Mouse (Mus musculus): ENCODE data around the gene Dclre1a.
"Not testable (repeated sequence)": the region's sequence is repeated elsewhere in the genome, so short reads cannot be mapped to it uniquely, and the experiment has no call there.

The Dclre1a gene

GRCm38 (mm10) chr19:56548230-56549032 is 409 bp upstream of the Dclre1a start, which contains the start of gene Nhlrc2:
Nhlrc2 (plus strand) TSS chr19:56548261.
- peak; percentile 93 for DNase-seq (ENCODE audit: low spot score)

GRCm38 (mm10) chr19:56546031-56546430 is 2.0 kb downstream of the Dclre1a start:
- no peak for DNase-seq (ENCODE audit: low spot score)

GRCm38 (mm10) chr19:56544681-56545388 is 3.2 kb downstream of the Dclre1a start:
- DNase-seq (ENCODE audit: low spot score), result no peak

GRCm38 (mm10) chr19:56543320-56543719 is 4.7 kb downstream of the Dclre1a start:
- no peak for DNase-seq (ENCODE audit: low spot score)

- no peak for DNase-seq (ENCODE audit: low spot score)
Measured at GRCm38 (mm10) chr19:56535765-56536164, 12.3 kb downstream of the Dclre1a start.

- peak; percentile 82 for DNase-seq (ENCODE audit: low spot score)
Measured at GRCm38 (mm10) chr19:56535064-56535463, 13.0 kb downstream of the Dclre1a start.

- DNase-seq (ENCODE audit: low spot score), result no peak
Measured at GRCm38 (mm10) chr19:56534337-56534736, 13.7 kb downstream of the Dclre1a start.

- no peak for DNase-seq (ENCODE audit: low spot score)
Measured at GRCm38 (mm10) chr19:56533291-56534071, 14.5 kb downstream of the Dclre1a start.

GRCm38 (mm10) chr19:56531251-56531650 is 16.8 kb downstream of the Dclre1a start:
- no peak for DNase-seq (ENCODE audit: low spot score)

- not testable (repeated sequence) for DNase-seq (ENCODE audit: low spot score)
Measured at GRCm38 (mm10) chr19:56530529-56530928, 17.5 kb downstream of the Dclre1a start.

GRCm38 (mm10) chr19:56519408-56519807 is 28.6 kb downstream of the Dclre1a start:
- not testable (repeated sequence) for DNase-seq (ENCODE audit: low spot score)

GRCm38 (mm10) chr19:56513527-56513926 is 34.5 kb downstream of the Dclre1a start:
- not testable (repeated sequence) for DNase-seq (ENCODE audit: low spot score)

GRCm38 (mm10) chr19:56511207-56511606 is 36.8 kb downstream of the Dclre1a start:
- DNase-seq (ENCODE audit: low spot score), result not testable (repeated sequence)

- DNase-seq (ENCODE audit: low spot score), result not testable (repeated sequence)
Measured at GRCm38 (mm10) chr19:56503525-56503924, 44.5 kb downstream of the Dclre1a start.

- not testable (repeated sequence) for DNase-seq (ENCODE audit: low spot score)
Measured at GRCm38 (mm10) chr19:56503069-56503468, 45.0 kb downstream of the Dclre1a start.

- DNase-seq (ENCODE audit: low spot score), result not testable (repeated sequence)
Measured at GRCm38 (mm10) chr19:56494157-56494556, 53.9 kb downstream of the Dclre1a start.

GRCm38 (mm10) chr19:56489601-56490000 is 58.4 kb downstream of the Dclre1a start:
- no peak for DNase-seq (ENCODE audit: low spot score)

- no peak for DNase-seq (ENCODE audit: low spot score)
Measured at GRCm38 (mm10) chr19:56487339-56487738, 60.7 kb downstream of the Dclre1a start.

- DNase-seq (ENCODE audit: low spot score), result no peak
Measured at GRCm38 (mm10) chr19:56486926-56487325, 61.1 kb downstream of the Dclre1a start.

- DNase-seq (ENCODE audit: low spot score), result no peak
Measured at GRCm38 (mm10) chr19:56485376-56486271, 62.4 kb downstream of the Dclre1a start.

All from adipocyte (in vitro differentiated cells).